Comparison of ENCODE assay signal across 7 mouse cellular contexts in genomic region chr7:30093918-30094415, GRCm38 (mm10). TPM values are rescaled to one million over a fixed set of nuclear protein-coding genes. Genes with fewer than 3 reads are reported as not detected.
DNase-seq lines count a peak whose midpoint lies in the region; ATAC-seq and TF ChIP-seq lines count a peak whose summit lies in the region.

No protein-coding gene starts in this region.

- H3K9me3 ChIP-seq in neural tube, embryonic 11.5 days (ENCODE audit: control insufficient read depth, low read length), result no peaks in the 10 kb centered on the region
- no peaks in the 10 kb centered on the region for H3K9me3 ChIP-seq in forebrain, embryonic 13.5 days (replicated peaks)
- no peaks in the 10 kb centered on the region for H3K9me3 ChIP-seq in limb, embryonic 14.5 days (ENCODE audit: control insufficient read depth, low read length)
- H3K9me3 ChIP-seq in stomach, postnatal 0 days (ENCODE audit: control insufficient read depth, low read length), result no peaks in the 10 kb centered on the region

- no peaks in the 10 kb centered on the region for H3K27me3 ChIP-seq in neural tube, embryonic 11.5 days (ENCODE audit: control insufficient read depth, insufficient read depth, low read length)
- H3K27me3 ChIP-seq in forebrain, embryonic 13.5 days, result no peaks in the 10 kb centered on the region
- no peaks in the 10 kb centered on the region for H3K27me3 ChIP-seq in limb, embryonic 14.5 days (ENCODE audit: control insufficient read depth, insufficient read depth, low read length)
- H3K27me3 ChIP-seq in stomach, postnatal 0 days (ENCODE audit: control insufficient read depth, insufficient read depth, low read length), result no peaks in the 10 kb centered on the region

- peak overlapping the region; percentile 74 for H3K4me2 ChIP-seq in neural tube, embryonic 11.5 days (ENCODE audit: low read depth)
- H3K4me2 ChIP-seq in forebrain, embryonic 13.5 days, result peak overlapping the region; percentile 81
- peak overlapping the region; percentile 74 for H3K4me2 ChIP-seq in limb, embryonic 14.5 days (replicated peaks; ENCODE audit: low read depth, low read length, severe bottlenecking)
- H3K4me2 ChIP-seq in stomach, postnatal 0 days (replicated peaks; ENCODE audit: low read depth), result peak overlapping the region; percentile 60

- DNase-seq in neural tube, embryonic 11.5 days (ENCODE audit: low spot score), result no peak
- DNase-seq in neural tube, embryonic 10.5 days (ENCODE audit: extremely low spot score, low spot score), result no peak
- DNase-seq in limb, embryonic 14.5 days (ENCODE audit: low spot score), result no peak
- DNase-seq in stomach, postnatal 0 days (ENCODE audit: low spot score), result no peak
- no peak for DNase-seq in right cerebral cortex, adult 18-20 months
- DNase-seq in c-Kit-positive CD71-positive TER-119-positive erythroid progenitor cells, embryonic 14.5 days (ENCODE audit: low spot score), result no peak

- WGBS in neural tube, embryonic 11.5 days, result 76% methylated on average over 6 of the region's 6 CpGs
- WGBS in forebrain, embryonic 13.5 days, result 65% methylated on average over 6 of the region's 6 CpGs
- WGBS in limb, embryonic 14.5 days, result 73% methylated on average over 6 of the region's 6 CpGs
- WGBS in stomach, postnatal 0 days, result 67% methylated on average over 6 of the region's 6 CpGs

- H3K9ac ChIP-seq in neural tube, embryonic 11.5 days (ENCODE audit: low read length), result no peak overlapping the region
- no peak overlapping the region for H3K9ac ChIP-seq in forebrain, embryonic 13.5 days
- H3K9ac ChIP-seq in limb, embryonic 14.5 days (ENCODE audit: low read depth, low read length, severe bottlenecking), result peak overlapping the region; percentile 93; the same call in 1 of the 2 replicates
- H3K9ac ChIP-seq in stomach, postnatal 0 days (ENCODE audit: low read length), result peak overlapping the region; percentile 73

- ATAC-seq in neural tube, embryonic 11.5 days (ENCODE audit: insufficient read depth, low FRiP score, low TSS enrichment), result no peak
- no peak for ATAC-seq in forebrain, embryonic 13.5 days
- no peak for ATAC-seq in limb, embryonic 14.5 days (ENCODE audit: low FRiP score, low read depth)
- no peak for ATAC-seq in stomach, postnatal 0 days (ENCODE audit: low FRiP score, low TSS enrichment)

- H3K4me1 ChIP-seq in neural tube, embryonic 11.5 days (ENCODE audit: control insufficient read depth, insufficient read depth, low read length), result peaks cover 4% of the 10 kb centered on the region
- H3K4me1 ChIP-seq in forebrain, embryonic 13.5 days, result peaks cover 36% of the 10 kb centered on the region
- H3K4me1 ChIP-seq in limb, embryonic 14.5 days (ENCODE audit: control insufficient read depth, insufficient read depth, low read length), result peaks cover 9% of the 10 kb centered on the region; the same call in 1 of the 2 replicates
- peaks cover 7% of the 10 kb centered on the region for H3K4me1 ChIP-seq in stomach, postnatal 0 days (replicated peaks; ENCODE audit: control insufficient read depth, insufficient read depth)

- no peak for TF ChIP-seq POLR2A in limb, embryonic 14.5 days (IDR thresholded peaks at IDR 0.05; ENCODE audit: borderline replicate concordance, extremely low read depth, insufficient read depth, insufficient read length)

- H3K36me3 ChIP-seq in neural tube, embryonic 11.5 days (ENCODE audit: control insufficient read depth, insufficient read depth, low read length), result peaks cover 3% of the 10 kb centered on the region; the same call in 1 of the 2 replicates
- peaks cover 15% of the 10 kb centered on the region for H3K36me3 ChIP-seq in forebrain, embryonic 13.5 days (ENCODE audit: poor library complexity, severe bottlenecking)
- H3K36me3 ChIP-seq in limb, embryonic 14.5 days (ENCODE audit: control insufficient read depth, insufficient read depth, low read length), result peaks cover 17% of the 10 kb centered on the region
- peaks cover 1% of the 10 kb centered on the region; the same call in 1 of the 2 replicates for H3K36me3 ChIP-seq in stomach, postnatal 0 days (ENCODE audit: control insufficient read depth, insufficient read depth, low read length)

- no peak for TF ChIP-seq CTCF in stomach, postnatal 0 days (IDR thresholded peaks at IDR 0.05; ENCODE audit: low read depth)

- H3K4me3 ChIP-seq in neural tube, embryonic 11.5 days (ENCODE audit: low read depth, low read length), result peak overlapping the region; percentile 68
- H3K4me3 ChIP-seq in forebrain, embryonic 13.5 days, result peak overlapping the region; percentile 57
- H3K4me3 ChIP-seq in limb, embryonic 14.5 days (replicated peaks; ENCODE audit: low read length), result peak overlapping the region; percentile 65
- H3K4me3 ChIP-seq in stomach, postnatal 0 days (ENCODE audit: low read depth, low read length), result peak overlapping the region; percentile 76

- H3K27ac ChIP-seq in neural tube, embryonic 11.5 days (ENCODE audit: low read depth, low read length), result no peak overlapping the region
- H3K27ac ChIP-seq in forebrain, embryonic 13.5 days, result peak overlapping the region; percentile 98; the same call in 1 of the 2 replicates
- H3K27ac ChIP-seq in limb, embryonic 14.5 days (replicated peaks; ENCODE audit: low read depth, low read length), result peak overlapping the region; percentile 99; the same call in 1 of the 2 replicates
- no peak overlapping the region; the same call in 1 of the 2 replicates for H3K27ac ChIP-seq in stomach, postnatal 0 days (replicated peaks)

- no peak for TF ChIP-seq EP300 in stomach, postnatal 0 days (optimal IDR thresholded peaks at IDR 0.05)

RNA-seq across cellular contexts. Expression of gene Zfp260, which starts 0.6 kb away (rescaled TPM):
- 136 and 140 TPM in 2 replicates for polyA plus RNA-seq in neural tube, embryonic 11.5 days (2014; fragmentation: Nextera tagmentation; extraction: Ambion mirVana)
- polyA plus RNA-seq in forebrain, embryonic 13.5 days (2015; fragmentation: Nextera tagmentation; extraction: Ambion mirVana), result 118 and 121 TPM in 2 replicates
- 53.3 and 63.7 TPM in 2 replicates for polyA plus RNA-seq in limb, embryonic 14.5 days (2012; rRNA removed)
- polyA plus RNA-seq in limb, embryonic 14.5 days (2014; fragmentation: Nextera tagmentation; extraction: Ambion mirVana), result 140 and 159 TPM in 2 replicates
- polyA plus RNA-seq in stomach, postnatal 0 days (2015; fragmentation: Nextera tagmentation; extraction: Ambion mirVana), result 44.6 and 44.8 TPM in 2 replicates

RNA-seq across cellular contexts. Expression of gene Zfp566, which starts 3.6 kb away (rescaled TPM):
- polyA plus RNA-seq in neural tube, embryonic 11.5 days (2014; fragmentation: Nextera tagmentation; extraction: Ambion mirVana), result 15.3 and 16.4 TPM in 2 replicates
- polyA plus RNA-seq in forebrain, embryonic 13.5 days (2015; fragmentation: Nextera tagmentation; extraction: Ambion mirVana), result 19.3 and 20.9 TPM in 2 replicates
- 8.0 and 9.3 TPM in 2 replicates for polyA plus RNA-seq in limb, embryonic 14.5 days (2012; rRNA removed)
- 11.0 and 13.2 TPM in 2 replicates for polyA plus RNA-seq in limb, embryonic 14.5 days (2014; fragmentation: Nextera tagmentation; extraction: Ambion mirVana)
- polyA plus RNA-seq in stomach, postnatal 0 days (2015; fragmentation: Nextera tagmentation; extraction: Ambion mirVana), result 3.4 and 3.8 TPM in 2 replicates

RNA-seq across cellular contexts. Expression of gene Gm26920, which starts 3.8 kb away (rescaled TPM):
- polyA plus RNA-seq in neural tube, embryonic 11.5 days (2014; fragmentation: Nextera tagmentation; extraction: Ambion mirVana), result 0.80 and 1.7 TPM in 2 replicates
- 1.7 and 3.5 TPM in 2 replicates for polyA plus RNA-seq in forebrain, embryonic 13.5 days (2015; fragmentation: Nextera tagmentation; extraction: Ambion mirVana)
- 1.1 and 1.2 TPM in 2 replicates for polyA plus RNA-seq in limb, embryonic 14.5 days (2012; rRNA removed)
- polyA plus RNA-seq in limb, embryonic 14.5 days (2014; fragmentation: Nextera tagmentation; extraction: Ambion mirVana), result 3.5 and 3.6 TPM in 2 replicates
- polyA plus RNA-seq in stomach, postnatal 0 days (2015; fragmentation: Nextera tagmentation; extraction: Ambion mirVana), result 0.36 and 0.38 TPM in 2 replicates

RNA-seq across cellular contexts. Expression of gene Zfp82, which starts 21.3 kb away (rescaled TPM):
- 8.3 and 9.9 TPM in 2 replicates for polyA plus RNA-seq in neural tube, embryonic 11.5 days (2014; fragmentation: Nextera tagmentation; extraction: Ambion mirVana)
- polyA plus RNA-seq in forebrain, embryonic 13.5 days (2015; fragmentation: Nextera tagmentation; extraction: Ambion mirVana), result 10.3 and 11.8 TPM in 2 replicates
- 3.3 and 3.7 TPM in 2 replicates for polyA plus RNA-seq in limb, embryonic 14.5 days (2012; rRNA removed)
- polyA plus RNA-seq in limb, embryonic 14.5 days (2014; fragmentation: Nextera tagmentation; extraction: Ambion mirVana), result 6.8 and 7.7 TPM in 2 replicates
- 1.9 and 2.1 TPM in 2 replicates for polyA plus RNA-seq in stomach, postnatal 0 days (2015; fragmentation: Nextera tagmentation; extraction: Ambion mirVana)

RNA-seq across cellular contexts. Expression of gene Zfp382, which starts 27.8 kb away (rescaled TPM):
- polyA plus RNA-seq in neural tube, embryonic 11.5 days (2014; fragmentation: Nextera tagmentation; extraction: Ambion mirVana), result 7.4 and 10.5 TPM in 2 replicates
- 19.0 and 21.1 TPM in 2 replicates for polyA plus RNA-seq in forebrain, embryonic 13.5 days (2015; fragmentation: Nextera tagmentation; extraction: Ambion mirVana)
- polyA plus RNA-seq in limb, embryonic 14.5 days (2012; rRNA removed), result 5.8 TPM in 2 replicates
- polyA plus RNA-seq in limb, embryonic 14.5 days (2014; fragmentation: Nextera tagmentation; extraction: Ambion mirVana), result 5.0 and 5.9 TPM in 2 replicates
- 2.4 and 3.0 TPM in 2 replicates for polyA plus RNA-seq in stomach, postnatal 0 days (2015; fragmentation: Nextera tagmentation; extraction: Ambion mirVana)

Comparison
In these comparisons a context has a peak if more than half of its experiments do, and no peak if none do; other contexts are left out.
1. H3K27ac ChIP-seq: peak in forebrain, embryonic 13.5 days (single experiment) and limb, embryonic 14.5 days (single experiment); none in neural tube, embryonic 11.5 days (single experiment) and stomach, postnatal 0 days (single experiment).
2. H3K9ac ChIP-seq: peak in limb, embryonic 14.5 days (single experiment) and stomach, postnatal 0 days (single experiment); none in neural tube, embryonic 11.5 days (single experiment) and forebrain, embryonic 13.5 days (single experiment).
3. Peak in every context shown above with its lines, with median percentiles within 50 percentile points of each other: H3K4me2 ChIP-seq and H3K4me3 ChIP-seq.